Mouse (Mus musculus) midbrain, embryonic 14.5 days (tissue): ENCODE data around the gene Insr. TPM values are rescaled to one million over a fixed set of nuclear protein-coding genes. Genes with fewer than 3 reads are reported as not detected.

Experiments used
- ATAC-seq: fragments of 200-750 bp; cut with Nextera tagmentation; 2 replicates; pipeline ENCODE4 v1.8.0; 2017; ENCODE audit warnings: moderate number of reproducible peaks, moderate library complexity; ENCODE audit not compliant: low FRiP score, low TSS enrichment
- DNase-seq: peaks from one replicate; pipeline ENCODE4 v3.0.0-alpha.2; 2015
- H3K27ac ChIP-seq: fragments of 300-500 bp; sonication (generic); replicated peaks from 2 replicates; pipeline ENCODE4 v1.5.1; 2014; ENCODE audit warnings: mild to moderate bottlenecking, low read depth, low read length, moderate library complexity
- H3K27me3 ChIP-seq: fragments of 300-500 bp; sonication (generic); 2 replicates; pipeline ENCODE4 v1.6.1; 2014; ENCODE audit warnings: low read length, control low read depth, mixed read lengths; ENCODE audit not compliant: control insufficient read depth, insufficient read depth
- H3K36me3 ChIP-seq: fragments of 300-500 bp; sonication (generic); 2 replicates; pipeline ENCODE4 v1.6.1; 2014; ENCODE audit warnings: low read length, control low read depth; ENCODE audit not compliant: control insufficient read depth, insufficient read depth
- H3K4me1 ChIP-seq: fragments of 300-500 bp; sonication (generic); 2 replicates; pipeline ENCODE4 v1.6.1; 2014; ENCODE audit warnings: mild to moderate bottlenecking, antibody characterized with exemption, low read length, control low read depth; ENCODE audit not compliant: control insufficient read depth, insufficient read depth
- H3K4me2 ChIP-seq: fragments of 300-500 bp; sonication (generic); 2 replicates; pipeline ENCODE4 v1.6.1; 2014; ENCODE audit warnings: mild to moderate bottlenecking, low read length, moderate library complexity
- H3K4me3 ChIP-seq: fragments of 300-500 bp; sonication (generic); replicated peaks from 2 replicates; pipeline ENCODE4 v1.5.1; 2014; ENCODE audit warnings: low read depth, low read length
- H3K9ac ChIP-seq: fragments of 300-500 bp; sonication (generic); replicated peaks from 2 replicates; pipeline ENCODE4 v1.6.1; 2014; ENCODE audit warnings: mild to moderate bottlenecking, low read length, moderate library complexity
- H3K9me3 ChIP-seq: fragments of 300-500 bp; sonication (generic); 2 replicates; pipeline ENCODE4 v1.6.1; 2016; ENCODE audit warnings: low read length, control low read depth, mixed read lengths; ENCODE audit not compliant: control insufficient read depth
- WGBS: fragments of 180-500 bp; shearing (Covaris S2); extraction: QIAGEN DNeasy Blood & Tissue Kit; methylation state at CpG from one replicate; pipeline ENCODE4 v1.1.7; 2014; 5-methylcytosine and 5-hydroxymethylcytosine counted together
- polyA plus RNA-seq: library from polyadenylated mRNA; unstranded; fragments of >200 nt; fragmentation: Nextera tagmentation; extraction: Ambion mirVana; gene quantifications from 2 replicates; pipeline ENCODE4 v1.2.1, GENCODE M21; 2014

Insr gene
- polyA plus RNA-seq, 1 experiment from 2014 or later: 55.0 TPM

DNA sequence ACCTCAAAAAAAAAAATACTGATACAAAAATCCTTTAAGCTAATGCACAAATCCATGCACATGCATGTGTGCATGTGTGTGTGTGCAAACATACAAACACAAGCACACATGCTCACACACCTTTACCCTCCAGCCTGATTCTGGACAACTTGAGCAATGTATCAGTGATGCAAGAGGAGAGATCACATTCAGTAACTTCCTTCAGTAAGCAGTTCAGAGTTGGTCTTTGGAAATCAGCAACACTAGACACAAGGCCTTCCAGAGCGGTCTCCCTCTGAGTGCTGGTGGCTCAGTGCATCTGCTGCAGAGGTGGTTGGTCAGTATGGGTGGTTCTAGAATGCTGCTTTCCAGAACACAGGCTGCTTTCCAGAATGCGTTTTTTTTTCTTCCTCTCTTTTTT lies 46.8 kb downstream of the Insr start:
- Histone ChIP-seq H3K9ac (no peak overlapping the region), H3K4me1 (no peaks in the 10 kb centered on the region), H3K4me2 (no peak overlapping the region), H3K4me3 (no peak overlapping the region), H3K27ac (no peak overlapping the region), H3K36me3 (no peaks in the 10 kb centered on the region), H3K9me3 (no peaks in the 10 kb centered on the region), H3K27me3 (no peaks in the 10 kb centered on the region)
- ATAC-seq (no peak), DNase-seq (no peak)
- WGBS: 98% methylated on average over 2 of the region's 2 CpGs

DNA sequence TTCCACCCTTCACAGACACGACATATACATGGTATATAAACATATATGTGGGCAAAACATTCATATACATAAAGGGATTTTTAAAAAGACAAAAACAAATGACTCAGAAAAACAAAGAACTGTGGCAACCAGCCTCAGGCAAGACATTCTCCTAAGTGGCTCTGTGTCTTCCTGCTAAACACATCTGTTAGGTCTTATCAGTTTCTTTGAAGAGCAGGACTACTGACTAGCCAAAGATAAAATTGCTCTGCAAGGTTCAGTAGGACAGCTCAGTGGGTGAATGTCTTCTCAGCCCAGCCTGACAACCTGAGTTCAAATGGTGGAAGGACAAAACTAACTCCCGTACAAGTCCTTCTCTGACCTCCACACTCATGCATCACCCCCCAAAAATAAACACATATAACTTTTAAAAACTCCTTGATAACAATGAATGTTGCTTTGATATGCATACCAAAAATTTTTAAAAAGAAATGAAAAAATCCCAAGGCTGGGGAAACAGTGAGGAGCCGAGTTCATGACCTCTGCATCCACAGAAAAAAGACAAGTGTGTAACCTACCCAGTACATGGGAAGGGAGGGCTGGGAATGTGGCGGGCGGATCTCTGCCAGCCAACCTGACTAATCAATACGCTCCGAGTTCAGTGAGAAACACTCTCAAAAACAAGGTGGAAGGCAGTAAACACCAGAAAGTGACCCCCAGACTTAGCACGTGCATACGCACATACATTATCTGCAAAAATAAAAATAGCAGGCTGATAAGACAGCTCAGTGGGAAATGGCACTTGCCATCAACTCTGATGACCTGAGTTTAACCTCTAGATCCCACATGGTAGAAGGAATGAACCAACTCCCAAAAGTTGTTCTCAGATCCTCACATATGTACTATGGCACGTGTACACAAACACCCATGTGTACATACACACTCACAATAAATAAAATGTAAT lies 49.0 kb downstream of the Insr start:
- Histone ChIP-seq H3K27me3 (no peaks in the 10 kb centered on the region), H3K9me3 (no peaks in the 10 kb centered on the region), H3K4me3 (no peak overlapping the region), H3K9ac (no peak overlapping the region), H3K27ac (no peak overlapping the region), H3K4me2 (no peak overlapping the region), H3K36me3 (no peaks in the 10 kb centered on the region), H3K4me1 (no peaks in the 10 kb centered on the region)
- WGBS: 93% methylated on average over 10 of the region's 10 CpGs
- DNase-seq: no peak
- no peak for ATAC-seq

DNA sequence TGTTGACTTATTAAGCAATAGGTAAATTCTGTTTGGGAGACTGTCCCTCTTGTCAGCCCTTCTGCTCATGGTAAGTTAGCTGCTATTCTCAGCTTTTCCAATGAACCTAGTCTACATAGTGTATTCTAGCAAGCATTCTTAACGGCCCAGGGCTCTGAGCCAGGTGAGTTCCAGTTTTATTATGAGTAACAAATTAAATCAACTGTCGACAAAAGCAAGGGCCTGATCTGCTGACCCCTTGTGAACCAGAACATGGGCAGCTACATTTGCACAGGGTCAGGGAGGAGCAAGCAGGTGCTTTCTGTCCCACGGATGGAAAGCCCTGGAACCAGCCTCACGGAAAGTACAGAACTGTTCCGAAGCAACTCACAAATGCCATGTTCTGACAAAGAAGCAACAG lies 52.0 kb downstream of the Insr start:
- H3K4me1 ChIP-seq: peaks cover 5% of the 10 kb centered on the region; the same call in 1 of the 2 replicates
- DNase-seq (no peak), ATAC-seq (no peak)
- H3K27me3 ChIP-seq: no peaks in the 10 kb centered on the region
- H3K4me3 ChIP-seq: no peak overlapping the region
- H3K27ac ChIP-seq: no peak overlapping the region
- no peaks in the 10 kb centered on the region for H3K36me3 ChIP-seq
- no peak overlapping the region for H3K4me2 ChIP-seq
- WGBS: 93% methylated on average over 5 of the region's 5 CpGs
- H3K9ac ChIP-seq: no peak overlapping the region
- H3K9me3 ChIP-seq: no peaks in the 10 kb centered on the region

DNA sequence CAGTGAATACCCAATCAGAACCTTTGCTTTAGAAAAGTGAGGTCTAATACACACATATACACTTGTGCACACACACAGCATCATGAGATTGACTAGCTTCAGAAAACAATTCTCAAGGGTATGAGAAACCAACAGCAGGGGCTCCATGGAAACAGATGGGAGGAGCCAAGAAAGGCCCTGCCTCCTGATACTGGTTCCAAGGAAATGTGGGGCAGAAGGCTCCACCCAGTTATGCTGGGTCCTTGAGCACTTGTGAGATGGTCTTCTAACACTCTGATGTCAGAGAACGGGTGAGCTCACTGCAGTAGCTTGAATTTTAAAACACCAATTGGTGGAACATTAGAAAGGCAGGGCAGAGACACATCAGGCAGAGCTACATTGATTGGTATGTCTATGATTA lies 53.7 kb downstream of the Insr start:
- no peak overlapping the region for H3K4me3 ChIP-seq
- ATAC-seq (no peak), DNase-seq (no peak)
- H3K9ac ChIP-seq: no peak overlapping the region
- no peaks in the 10 kb centered on the region for H3K36me3 ChIP-seq
- WGBS: 84% methylated on average over 1 of the region's 1 CpGs
- no peaks in the 10 kb centered on the region for H3K27me3 ChIP-seq
- no peaks in the 10 kb centered on the region for H3K9me3 ChIP-seq
- H3K27ac ChIP-seq: no peak overlapping the region
- H3K4me2 ChIP-seq: no peak overlapping the region
- H3K4me1 ChIP-seq: peaks cover 12% of the 10 kb centered on the region

DNA sequence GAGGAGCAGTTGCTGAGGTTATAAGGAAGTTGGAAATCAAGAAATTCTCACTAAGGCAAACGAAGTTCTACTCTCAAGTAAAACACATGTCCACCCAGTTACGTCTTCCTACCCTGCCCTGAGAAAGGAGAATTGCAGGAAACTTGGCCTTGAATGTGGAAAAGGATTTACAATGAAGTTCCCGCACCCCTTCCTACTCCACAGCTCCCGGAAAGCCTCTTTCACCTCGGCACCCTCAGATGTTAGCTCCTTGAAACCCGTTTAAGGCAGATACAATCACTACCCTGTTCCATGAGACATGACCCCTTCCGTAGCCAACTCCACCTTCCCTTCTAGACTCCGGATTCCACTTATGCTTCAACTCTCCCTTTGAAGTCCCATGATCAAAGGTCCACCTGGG lies 54.2 kb downstream of the Insr start:
- no peak overlapping the region for H3K27ac ChIP-seq
- no peak overlapping the region for H3K9ac ChIP-seq
- no peaks in the 10 kb centered on the region for H3K36me3 ChIP-seq
- H3K4me2 ChIP-seq: no peak overlapping the region
- no peaks in the 10 kb centered on the region for H3K9me3 ChIP-seq
- 90% methylated on average over 8 of the region's 8 CpGs for WGBS
- H3K27me3 ChIP-seq: no peaks in the 10 kb centered on the region
- DNase-seq (no peak), ATAC-seq (no peak)
- peaks cover 16% of the 10 kb centered on the region for H3K4me1 ChIP-seq
- no peak overlapping the region for H3K4me3 ChIP-seq

DNA sequence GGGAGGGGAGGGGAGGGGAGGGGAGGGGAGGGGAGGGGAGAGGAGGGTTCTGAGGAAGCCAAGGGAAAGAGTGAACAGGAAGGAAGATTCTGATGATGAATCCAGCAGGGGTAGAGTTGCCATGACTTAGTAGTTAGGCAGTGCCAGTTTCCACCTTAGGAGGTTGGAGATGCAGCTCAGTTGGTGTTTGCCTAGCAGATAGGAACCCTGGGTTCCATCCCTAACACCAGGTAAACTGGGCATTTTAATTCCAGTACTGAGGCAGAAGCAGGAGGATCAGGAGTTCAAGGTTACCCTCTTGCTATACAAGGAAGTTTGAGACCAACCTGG lies 56.8 kb downstream of the Insr start:
- H3K27ac ChIP-seq: no peak overlapping the region
- no peak overlapping the region for H3K9ac ChIP-seq
- H3K4me1 ChIP-seq: peaks cover 20% of the 10 kb centered on the region
- H3K4me3 ChIP-seq: no peak overlapping the region
- no peak for ATAC-seq
- no peak for DNase-seq
- H3K4me2 ChIP-seq: no peak overlapping the region
- no peaks in the 10 kb centered on the region for H3K36me3 ChIP-seq
- H3K9me3 ChIP-seq: no peaks in the 10 kb centered on the region
- no peaks in the 10 kb centered on the region for H3K27me3 ChIP-seq

DNA sequence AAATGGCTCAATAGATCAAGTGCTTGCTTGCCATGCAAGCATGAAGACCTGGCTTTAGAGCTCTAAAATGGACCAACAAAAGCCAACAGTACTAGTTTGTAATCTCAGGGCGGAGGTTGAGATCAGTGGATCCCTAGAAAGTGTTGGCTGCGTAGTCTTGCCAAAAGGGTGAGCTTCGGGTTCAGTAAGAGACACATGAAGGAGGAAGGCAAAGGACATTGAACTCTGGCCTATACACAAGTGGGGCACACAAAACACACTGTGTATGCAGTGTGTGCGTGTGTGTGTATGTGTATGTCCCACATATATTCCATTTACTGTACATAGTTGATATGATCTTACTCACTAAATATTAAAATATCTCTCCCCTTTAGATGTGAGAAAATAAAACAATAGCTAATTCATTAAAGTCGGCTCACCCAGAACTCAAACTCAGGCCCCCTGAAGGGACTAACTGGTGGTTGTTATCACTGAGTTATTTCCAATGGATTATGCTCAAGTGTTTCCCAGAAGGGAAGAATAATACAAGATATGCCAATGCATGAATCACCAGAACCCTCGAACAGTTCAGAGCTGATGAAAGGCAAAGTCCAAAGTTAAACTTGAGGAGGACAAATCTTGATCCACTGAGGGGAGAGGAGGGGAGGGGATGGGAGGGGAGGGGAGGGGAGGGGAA lies 57.3 kb downstream of the Insr start:
- no peak for DNase-seq

DNA sequence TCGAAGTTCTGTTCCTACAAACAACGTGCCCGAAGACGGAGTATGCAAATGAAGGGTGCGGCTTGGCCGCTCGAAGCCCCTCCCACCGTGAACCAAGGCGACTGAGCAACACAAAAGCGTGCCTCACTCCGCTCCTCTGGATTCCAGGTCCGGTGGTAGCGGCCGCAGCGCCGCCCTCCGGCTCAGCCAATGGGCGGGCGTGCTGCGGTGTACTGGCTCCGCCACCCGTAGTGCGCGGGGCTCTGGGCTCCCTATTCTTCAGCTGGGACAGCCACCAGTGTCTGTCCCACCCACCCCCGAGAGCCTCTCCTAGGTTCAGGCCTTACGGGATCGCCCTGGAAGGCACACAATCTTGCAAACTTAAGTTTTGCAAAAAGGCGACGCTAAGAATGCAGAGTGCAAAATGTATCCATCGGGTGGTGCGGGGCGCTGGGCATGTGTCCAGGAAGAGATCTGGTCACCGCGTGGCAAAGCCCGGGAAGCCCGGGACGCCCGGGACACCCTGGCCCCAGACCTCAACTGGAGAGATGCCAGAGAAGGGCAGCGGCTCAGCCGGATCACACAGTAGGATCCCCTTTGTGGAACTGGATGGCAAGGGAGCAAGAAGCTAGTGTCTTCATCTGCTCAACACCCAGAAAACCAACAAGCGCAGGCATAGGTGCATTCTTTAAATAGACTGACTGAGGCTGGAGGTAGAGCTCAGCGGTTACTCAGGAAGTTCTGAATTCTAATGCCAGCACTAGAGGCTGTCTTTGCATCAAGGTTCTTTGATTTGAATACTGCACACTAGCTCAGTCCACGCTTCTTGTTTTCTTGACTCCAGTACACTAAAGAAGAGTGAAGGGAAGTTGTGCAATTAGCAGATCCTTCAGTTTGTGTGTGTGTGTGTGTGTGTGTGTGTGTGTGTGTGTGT lies 58.1 kb downstream of the Insr start:
- H3K36me3 ChIP-seq: no peaks in the 10 kb centered on the region
- no peaks in the 10 kb centered on the region for H3K27me3 ChIP-seq
- peak overlapping the region; percentile 63 for H3K4me3 ChIP-seq
- peak overlapping the region; percentile 93 for H3K27ac ChIP-seq
- H3K9me3 ChIP-seq: no peaks in the 10 kb centered on the region
- peak overlapping the region; percentile 72 for H3K9ac ChIP-seq
- peak overlapping the region; percentile 72 for H3K4me2 ChIP-seq
- H3K4me1 ChIP-seq: peaks cover 20% of the 10 kb centered on the region
- peak; percentile 99 for ATAC-seq
- WGBS: under 1% methylated on average over 43 of the region's 43 CpGs
- peak; percentile 97 for DNase-seq

More for the DNA sequence above, 57.3 kb downstream of the Insr start:
- no peaks in the 10 kb centered on the region for H3K9me3 ChIP-seq
- H3K36me3 ChIP-seq: no peaks in the 10 kb centered on the region
- H3K4me3 ChIP-seq: peak overlapping the region; percentile 63
- WGBS: 71% methylated on average over 6 of the region's 6 CpGs
- H3K4me2 ChIP-seq: peak overlapping the region; percentile 72
- ATAC-seq: no peak
- peak overlapping the region; percentile 93 for H3K27ac ChIP-seq
- H3K4me1 ChIP-seq: peaks cover 20% of the 10 kb centered on the region
- peak overlapping the region; percentile 72; the same call in 1 of the 2 replicates for H3K9ac ChIP-seq
- no peaks in the 10 kb centered on the region for H3K27me3 ChIP-seq
